Mouse (Mus musculus): ENCODE measurements around the gene Gm17654. TPM values are rescaled to one million over a fixed set of nuclear protein-coding genes. Genes with fewer than 3 reads are reported as not detected.

Gm17654 gene
- polyA plus RNA-seq (2012; fragmentation: generic; extraction: Trizol), result not detected

DNA sequence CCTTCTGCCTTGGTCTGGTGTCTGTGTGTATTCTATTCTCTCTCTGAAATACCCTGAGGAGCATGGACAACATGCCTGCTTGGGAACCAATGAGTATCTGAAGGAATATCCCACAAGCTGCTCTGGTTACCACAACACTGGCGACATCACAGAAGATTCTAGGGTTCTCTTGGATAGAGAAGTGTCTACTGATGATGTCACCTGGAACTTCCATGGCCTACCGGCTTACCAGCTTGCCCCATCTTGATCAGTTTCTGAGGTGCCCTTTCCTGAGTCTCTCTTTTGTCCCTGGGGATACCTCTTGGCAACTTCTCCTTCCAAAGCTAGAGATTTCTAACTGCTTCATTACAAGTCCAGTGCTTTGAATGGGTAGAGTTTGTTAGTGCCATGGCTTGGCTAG is at the start of gene Gm17654:
Gene Gm17654, minus strand, starts transcription at position 101 of the 400 bp plus-strand sequence.

DNA sequence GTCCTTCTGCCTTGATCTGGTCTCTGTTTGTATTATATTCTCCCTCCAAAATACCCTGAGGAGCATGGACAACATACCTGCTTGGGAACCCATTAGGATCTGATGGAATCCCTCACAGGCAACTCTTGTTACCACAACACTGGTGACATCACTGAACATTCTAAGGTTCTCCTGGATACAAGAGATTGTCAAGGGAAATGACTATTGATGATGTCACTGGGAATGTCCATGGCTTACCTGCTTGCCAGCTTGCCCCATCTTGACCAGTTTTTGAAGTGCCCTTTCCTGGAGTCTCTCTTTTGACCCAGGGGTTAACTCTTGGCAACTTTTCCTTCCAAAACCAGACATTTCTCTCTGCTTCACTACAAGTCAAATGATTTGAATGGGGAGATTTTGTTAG is 29.0 kb upstream of the Gm17654 start, which contains the start of gene Gm10375:
Gene Gm10375, minus strand, starts transcription at position 101 of the 400 bp plus-strand sequence.

DNA sequence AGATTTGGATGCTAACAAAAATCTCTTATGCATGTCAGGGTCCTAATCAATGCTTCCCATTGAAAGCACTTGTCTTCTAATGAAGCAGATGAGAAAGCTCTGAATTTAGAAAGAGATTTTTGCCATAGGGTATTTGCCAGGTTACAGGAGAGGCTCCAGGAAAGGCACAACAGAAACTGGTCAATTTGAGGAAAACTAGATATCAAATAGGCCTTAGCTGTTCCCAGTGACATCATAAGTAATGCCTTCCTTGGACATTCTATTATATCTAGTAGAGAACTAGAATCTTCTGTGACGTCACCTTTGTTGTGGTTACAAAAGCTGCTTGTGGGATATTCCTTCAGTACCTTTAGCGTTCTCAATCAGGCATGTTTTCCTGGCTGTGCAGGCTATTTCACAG is 35.7 kb downstream of the Gm17654 start, which contains the start of gene Gm5799:
Gene Gm5799, plus strand, starts transcription at position 301 of the 400 bp plus-strand sequence.

Other genes starting within 250 kb of the Gm17654 start
- under 1 TPM in 1 of 2 experiments, not detected in 1; 0.07 TPM for gene 1700001F09Rik, start 231.3 kb downstream of the Gm17654 start, polyA plus RNA-seq (2012; fragmentation: generic; extraction: Trizol)
- gene Gm8138, start 162.8 kb downstream of the Gm17654 start, polyA plus RNA-seq (2012; fragmentation: generic; extraction: Trizol), result not detected
- gene Gm5799, start 35.6 kb downstream of the Gm17654 start, polyA plus RNA-seq (2012; fragmentation: generic; extraction: Trizol), result not detected
- gene Gm10375, start 28.9 kb upstream of the Gm17654 start, polyA plus RNA-seq (2012; fragmentation: generic; extraction: Trizol), result not detected
- not detected for gene Gm8165, start 98.1 kb upstream of the Gm17654 start, polyA plus RNA-seq (2012; fragmentation: generic; extraction: Trizol)
- under 1 TPM; 0.57 to 0.99 TPM for gene Gm7324, start 118.7 kb upstream of the Gm17654 start, polyA plus RNA-seq (2012; fragmentation: generic; extraction: Trizol)
- gene Gm16506, start 148.3 kb upstream of the Gm17654 start, polyA plus RNA-seq (2012; fragmentation: generic; extraction: Trizol), result not detected
- gene Gm6526, start 168.7 kb upstream of the Gm17654 start, polyA plus RNA-seq (2012; fragmentation: generic; extraction: Trizol), result under 1 TPM; 0.04 to 0.31 TPM
- gene Gm8180, start 205.6 kb upstream of the Gm17654 start, polyA plus RNA-seq (2012; fragmentation: generic; extraction: Trizol), result not detected

All from C3H10T1/2 (cell line).